Mouse (Mus musculus) 416B (cell line): ENCODE results near the gene Klri2.
"Not testable (repeated sequence)": the region's sequence is repeated elsewhere in the genome, so short reads cannot be mapped to it uniquely, and the experiment has no call there.

Experiments used
- DNase-seq: peaks from one replicate; pipeline ENCODE4 v3.0.0; 2011; ENCODE audit warnings: low read depth

Gene Klri2

GRCm38 (mm10) chr6:129740069-129740721 lies at the start of gene Klri2:
TSS of gene Klri2 (minus strand) at chr6:129740484.
- peak; percentile 5 for DNase-seq

GRCm38 (mm10) chr6:129784170-129784569 lies 43.9 kb upstream of the Klri2 start, which contains the start of gene Gm156:
TSS of gene Gm156 (minus strand) at chr6:129784270.
- not testable (repeated sequence) for DNase-seq

- DNase-seq = peak; percentile 61
Measured at GRCm38 (mm10) chr6:129747654-129748032, 7.4 kb upstream of the Klri2 start.

- DNase-seq = peak; percentile 90
Measured at GRCm38 (mm10) chr6:129747016-129747653, 6.9 kb upstream of the Klri2 start.

DNA sequence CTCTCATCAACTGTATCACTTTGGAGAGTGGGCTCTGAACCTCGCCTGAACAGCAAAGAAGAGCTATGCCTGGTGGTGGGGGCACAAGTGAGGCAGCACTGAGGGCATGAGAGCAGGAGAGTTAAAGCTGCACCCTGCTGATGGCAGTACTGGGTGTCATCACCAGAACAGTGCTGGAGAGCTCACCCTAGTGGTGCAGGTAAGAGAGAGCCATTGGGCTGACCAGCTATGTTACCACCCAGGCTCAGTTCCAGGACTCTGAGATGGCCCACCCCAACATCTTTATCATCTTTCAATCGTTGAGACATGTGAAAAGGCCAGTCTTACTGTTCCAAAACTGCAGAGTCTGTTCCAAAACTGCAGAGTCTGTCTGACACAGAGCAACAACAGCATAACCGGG lies 5.9 kb upstream of the Klri2 start:
- no peak for DNase-seq

GRCm38 (mm10) chr6:129736414-129736813 lies 3.9 kb downstream of the Klri2 start:
- no peak for DNase-seq

DNA sequence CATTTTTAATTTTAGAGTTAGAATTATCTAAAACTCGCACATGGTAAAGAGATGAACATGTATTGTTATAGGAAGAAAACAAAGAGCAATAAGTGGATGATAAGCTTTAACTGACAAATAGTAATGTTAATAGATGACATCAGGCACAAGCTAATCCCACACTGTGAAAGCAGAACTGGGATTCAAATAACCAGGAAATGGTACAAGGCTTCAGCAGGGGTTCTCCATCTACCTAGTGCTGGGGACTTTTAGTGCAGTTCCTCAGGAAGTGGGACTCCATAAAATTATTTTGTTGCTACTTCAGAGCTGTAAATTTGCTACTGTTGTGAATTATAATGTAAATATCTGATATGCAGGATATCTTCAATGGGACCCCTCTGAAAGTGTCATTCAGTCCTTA lies 13.0 kb downstream of the Klri2 start:
- no peak for DNase-seq

GRCm38 (mm10) chr6:129721390-129721789 lies 18.9 kb downstream of the Klri2 start:
- no peak for DNase-seq

GRCm38 (mm10) chr6:129720487-129720886 lies 19.8 kb downstream of the Klri2 start:
- DNase-seq = no peak

DNA sequence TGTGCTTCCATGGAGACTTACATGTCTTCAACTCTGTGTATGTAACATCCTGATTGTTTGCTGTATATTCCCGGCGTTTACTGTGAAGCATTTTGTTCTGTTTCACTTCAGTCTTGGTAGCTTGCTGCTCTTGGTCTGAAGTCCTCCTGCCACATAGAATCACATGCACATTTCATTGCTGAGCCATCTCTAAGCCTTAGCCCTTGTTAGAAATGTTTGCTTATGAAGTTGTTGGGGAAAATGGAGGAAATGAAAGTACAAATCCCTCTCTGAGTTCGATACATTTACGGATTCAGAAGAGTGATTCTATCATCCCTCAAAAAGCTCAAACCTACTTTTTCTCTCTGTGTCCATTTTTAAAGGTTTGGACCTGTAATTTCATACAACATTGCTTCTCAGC lies 23.3 kb downstream of the Klri2 start, which contains the start of gene Klri1:
TSS of gene Klri1 (minus strand) at position 101 of the 400 bp plus-strand sequence.
- no peak for DNase-seq

GRCm38 (mm10) chr6:129713566-129713965 lies 26.7 kb downstream of the Klri2 start:
- DNase-seq = peak; percentile 50

DNA sequence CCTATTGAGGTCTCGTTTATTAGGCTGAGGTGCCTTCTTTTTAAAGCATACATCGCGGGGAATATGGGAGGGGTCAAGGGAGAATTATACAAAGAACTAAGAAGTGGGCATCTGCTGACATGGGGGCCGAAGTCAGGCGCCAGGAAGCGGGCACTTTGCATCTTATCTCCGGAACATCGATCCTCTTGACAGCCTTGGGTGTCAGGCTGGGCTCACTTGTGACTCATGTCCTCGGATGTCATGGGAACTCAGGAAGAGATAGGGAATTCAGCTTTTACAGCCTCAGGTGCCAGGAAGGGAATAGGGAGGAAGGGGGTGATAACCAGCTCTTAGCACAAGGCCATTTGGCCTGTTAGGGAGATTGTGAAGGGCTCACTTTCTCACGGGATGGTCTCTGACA lies 48.8 kb downstream of the Klri2 start:
- not testable (repeated sequence) for DNase-seq

GRCm38 (mm10) chr6:129680379-129680778 lies 59.9 kb downstream of the Klri2 start:
- DNase-seq = peak; percentile 69
